Mouse (Mus musculus): ENCODE data around the gene Brat1.

Brat1 gene

DNA sequence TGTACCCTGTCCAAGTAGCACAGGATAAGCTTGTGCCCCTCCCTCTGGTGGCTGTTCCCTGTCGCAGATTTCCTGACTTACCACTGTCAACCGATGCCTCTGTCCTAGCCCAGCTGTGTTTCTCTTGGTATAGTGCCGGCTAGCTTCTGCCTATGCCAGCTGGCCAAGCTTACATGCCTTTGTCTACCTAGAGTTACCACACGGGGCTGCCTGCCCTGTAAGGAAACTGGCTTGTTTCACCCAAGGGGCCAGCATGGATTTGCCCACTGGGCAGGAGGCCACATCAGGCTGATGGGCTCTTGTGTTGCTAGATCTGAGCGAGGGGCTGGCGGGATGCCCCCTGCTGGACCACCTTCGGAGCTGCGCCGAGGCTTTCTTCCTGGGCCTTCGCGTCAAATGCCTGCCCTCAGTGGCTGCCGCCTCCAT, 38.9 kb downstream of the Brat1 start:
- DNase-seq (ENCODE audit: low read depth, low spot score) = no peak

DNA sequence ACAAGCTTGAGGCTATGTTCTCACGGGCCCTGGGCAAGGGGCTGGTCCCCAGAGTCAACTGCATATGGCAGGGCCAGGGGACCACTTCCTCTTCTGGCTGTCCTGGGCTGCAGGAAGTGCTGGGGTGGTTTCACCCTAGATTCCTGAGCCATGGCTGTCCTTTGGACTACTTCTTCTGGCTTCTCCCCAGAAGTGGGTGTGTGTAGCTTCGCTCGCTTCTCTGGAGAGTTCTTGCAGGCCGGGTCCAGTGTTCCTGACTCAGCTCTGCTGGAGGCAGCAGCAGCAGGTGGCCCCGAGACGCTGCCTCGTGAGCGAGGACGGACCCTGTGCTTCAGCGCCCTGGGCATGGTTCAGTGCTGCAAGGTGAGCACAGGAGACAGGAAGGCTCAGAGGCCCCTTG, 43.6 kb downstream of the Brat1 start:
- no peak for DNase-seq (ENCODE audit: low read depth, low spot score)

DNA sequence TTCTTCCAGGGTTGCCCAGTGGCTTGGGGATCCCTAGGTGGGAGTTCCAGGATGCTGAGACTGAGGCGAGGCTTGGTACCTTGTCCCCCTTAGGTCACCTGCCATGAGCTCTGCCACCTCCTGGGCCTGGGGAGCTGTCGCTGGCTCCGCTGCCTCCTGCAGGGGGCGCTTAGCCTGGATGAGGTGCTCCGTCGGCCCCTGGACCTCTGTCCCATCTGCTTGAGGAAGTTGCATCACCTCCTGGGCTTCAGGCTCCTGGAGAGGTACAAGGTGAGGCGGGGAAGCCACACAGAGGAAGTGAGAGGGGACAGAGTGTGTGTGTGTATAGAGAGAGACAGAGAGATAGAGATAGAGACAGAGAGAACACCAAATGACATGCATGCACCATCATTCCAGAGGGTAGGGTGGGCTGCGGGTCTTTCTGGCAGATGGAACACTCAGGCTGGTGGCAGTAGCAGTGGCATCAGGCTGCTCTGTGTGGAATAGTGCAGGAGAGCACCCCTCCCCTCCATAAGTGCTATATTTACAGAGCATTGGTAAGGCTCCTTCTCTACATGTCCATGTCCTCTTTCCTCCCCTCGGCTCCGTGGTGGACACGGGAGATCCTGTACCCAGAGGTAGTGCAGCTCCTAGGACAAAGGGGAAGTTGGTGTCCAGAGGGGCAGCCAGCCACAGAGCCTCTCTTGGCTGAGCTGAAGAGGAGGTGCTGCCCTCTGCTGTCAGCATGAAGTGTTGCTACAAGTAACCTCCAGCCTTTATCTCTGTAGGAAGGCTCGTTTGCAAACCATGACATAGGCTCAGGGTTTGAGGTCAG, 44.5 kb downstream of the Brat1 start:
- DNase-seq (ENCODE audit: low read depth, low spot score) = no peak

DNA sequence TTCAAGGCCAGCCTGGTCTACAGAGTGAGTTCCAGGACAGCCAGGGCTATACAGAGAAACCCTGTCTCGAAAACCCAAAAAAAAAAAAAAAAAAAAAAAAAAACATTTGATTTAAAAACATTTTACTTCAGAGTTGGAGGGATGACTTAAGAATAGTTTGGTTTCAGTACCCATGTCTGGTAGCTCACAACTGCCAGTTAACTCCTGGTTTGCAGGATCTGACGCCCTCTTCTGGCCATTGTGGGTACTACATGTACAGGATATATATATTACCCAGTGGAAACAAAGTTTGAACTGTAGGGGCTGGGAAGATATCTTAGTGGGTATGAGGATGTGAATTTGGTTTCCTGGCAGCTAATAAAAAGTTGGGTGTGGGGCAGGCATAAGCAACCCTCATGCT, 46.1 kb downstream of the Brat1 start:
- no peak for DNase-seq (ENCODE audit: low read depth, low spot score)

DNA sequence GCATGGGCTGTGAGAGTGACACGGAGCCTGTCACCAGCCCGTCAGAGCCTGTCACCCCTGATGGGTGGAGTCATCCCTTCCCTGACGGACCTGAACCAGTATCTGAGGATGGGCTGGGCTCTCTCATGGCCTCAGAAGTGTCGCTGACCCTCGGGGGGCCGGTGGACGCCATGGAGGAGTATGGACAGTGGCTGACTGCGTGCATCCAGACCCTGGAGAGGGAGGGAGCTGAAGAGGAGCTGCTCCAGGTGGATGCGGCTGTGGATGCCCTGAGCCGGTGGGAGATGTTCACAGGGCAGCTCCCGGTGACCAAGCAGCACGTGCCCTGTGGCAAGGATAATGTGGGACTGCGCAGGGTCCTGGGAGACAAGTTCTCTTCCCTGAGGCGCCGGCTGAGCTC, 47.2 kb downstream of the Brat1 start:
- DNase-seq (ENCODE audit: low read depth, low spot score) = no peak

DNA sequence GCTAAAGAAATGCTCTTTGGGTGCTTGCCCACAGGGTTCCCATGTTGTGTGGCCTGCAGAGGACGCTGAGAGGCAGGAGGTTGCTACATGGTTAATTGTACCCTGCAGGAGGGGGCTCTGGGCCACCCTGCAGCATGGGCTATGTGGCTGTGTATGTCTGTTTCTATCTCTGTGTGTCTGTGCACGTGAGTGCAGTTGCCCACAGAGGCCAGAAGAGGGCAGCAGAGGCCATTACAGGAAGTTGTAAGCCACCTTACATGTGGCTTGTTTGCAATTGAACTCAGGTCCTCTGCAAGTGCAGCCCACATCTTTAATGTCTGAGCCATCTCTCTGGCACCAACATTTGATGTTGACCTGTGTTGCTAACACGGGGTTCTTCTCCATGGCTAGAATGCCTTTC, 47.8 kb downstream of the Brat1 start:
- no peak for DNase-seq (ENCODE audit: low read depth, low spot score)

DNA sequence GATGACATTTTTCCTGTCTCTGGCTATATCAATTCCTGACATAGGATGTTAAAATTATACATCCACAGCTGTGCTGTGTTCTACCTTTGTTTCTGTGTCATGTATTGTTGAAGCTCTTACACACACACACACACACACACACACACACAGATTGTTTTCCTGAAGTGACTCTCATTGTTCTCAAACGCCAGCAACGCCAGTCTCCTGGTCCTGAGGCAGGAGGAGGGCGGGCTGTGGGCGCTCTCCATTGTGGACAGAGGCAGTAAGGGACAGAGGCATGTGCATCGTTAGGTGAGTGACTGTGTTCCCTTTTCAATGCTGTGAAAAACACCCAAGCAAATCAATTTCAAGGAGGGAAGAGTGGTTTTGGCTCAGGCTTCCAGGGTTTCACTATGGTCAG, 48.4 kb downstream of the Brat1 start:
- DNase-seq (ENCODE audit: low read depth, low spot score) = no peak

DNA sequence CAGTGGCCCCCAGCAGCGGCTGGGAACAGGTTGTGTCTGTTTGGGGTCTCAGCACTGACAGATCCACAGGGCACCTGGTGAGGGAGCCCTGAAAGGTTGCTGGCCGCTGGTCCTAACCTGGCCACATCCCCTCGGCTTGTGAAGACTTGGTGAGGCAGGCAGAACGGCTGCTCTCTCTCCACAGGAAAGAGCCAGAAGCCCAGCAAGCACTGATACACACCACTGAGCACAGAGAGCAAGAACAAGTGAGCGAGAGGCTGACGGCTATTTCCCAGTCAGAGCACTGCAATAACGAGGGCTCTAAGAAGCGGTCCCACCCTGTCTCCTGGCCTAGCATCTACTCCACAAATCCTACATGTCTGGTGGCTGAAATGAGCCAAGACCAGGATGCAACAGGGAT, 54.1 kb downstream of the Brat1 start:
- no peak for DNase-seq (ENCODE audit: low read depth, low spot score)

DNA sequence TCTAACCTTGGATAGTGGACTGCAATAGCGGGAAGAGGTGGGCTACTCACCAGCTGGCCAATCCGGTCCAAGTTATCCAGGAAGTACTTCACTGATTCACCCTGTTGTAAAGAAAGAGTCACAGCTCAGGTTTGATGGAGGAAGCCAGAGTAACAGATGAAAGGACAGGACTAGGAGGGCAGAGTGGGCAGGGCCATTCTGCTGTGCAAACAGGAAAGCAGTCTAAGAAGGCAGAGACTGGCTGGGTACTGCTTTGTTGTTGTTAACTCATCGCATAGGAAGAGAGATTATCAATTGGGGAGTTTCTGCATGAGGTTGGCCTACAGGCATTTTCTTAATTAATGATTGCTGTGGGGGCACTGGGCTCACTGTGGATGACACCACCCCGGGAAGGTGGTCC, 57.7 kb downstream of the Brat1 start:
- no peak for DNase-seq (ENCODE audit: low read depth, low spot score)

DNA sequence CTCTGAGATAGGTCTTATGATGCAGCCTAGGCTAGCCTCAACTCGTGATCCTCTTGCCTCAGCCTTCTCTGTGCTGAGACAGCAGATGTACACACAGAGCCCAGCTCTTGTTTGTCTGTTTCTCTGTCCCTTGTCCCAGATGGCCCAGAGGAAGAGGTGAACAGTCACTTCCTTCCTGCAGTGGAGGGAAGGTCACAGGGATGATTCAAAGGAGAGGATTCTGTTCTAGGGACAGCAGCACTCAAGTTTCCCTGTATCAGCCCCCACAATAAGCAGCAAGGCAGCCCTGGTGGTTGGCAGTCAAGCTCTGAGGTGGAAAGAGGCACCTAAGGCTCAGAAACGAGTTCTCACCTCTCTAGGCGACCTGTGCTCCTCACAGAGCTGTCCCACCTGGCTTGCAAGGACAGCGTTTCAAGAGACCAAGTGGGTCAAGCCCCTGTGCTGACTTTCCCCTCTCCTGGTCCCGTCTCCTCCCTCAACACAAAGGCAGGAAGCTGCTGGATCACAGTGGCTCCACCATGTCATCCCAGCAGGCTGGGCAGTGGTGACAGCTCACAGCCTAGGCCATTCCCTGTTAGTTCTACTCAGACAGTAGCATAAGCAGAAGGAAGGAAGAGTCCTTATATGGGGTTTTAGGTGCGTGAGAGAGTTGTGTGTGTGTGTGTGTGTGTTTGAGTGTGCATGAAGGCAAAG, 60.3 kb downstream of the Brat1 start:
- no peak for DNase-seq (ENCODE audit: low read depth, low spot score)

DNA sequence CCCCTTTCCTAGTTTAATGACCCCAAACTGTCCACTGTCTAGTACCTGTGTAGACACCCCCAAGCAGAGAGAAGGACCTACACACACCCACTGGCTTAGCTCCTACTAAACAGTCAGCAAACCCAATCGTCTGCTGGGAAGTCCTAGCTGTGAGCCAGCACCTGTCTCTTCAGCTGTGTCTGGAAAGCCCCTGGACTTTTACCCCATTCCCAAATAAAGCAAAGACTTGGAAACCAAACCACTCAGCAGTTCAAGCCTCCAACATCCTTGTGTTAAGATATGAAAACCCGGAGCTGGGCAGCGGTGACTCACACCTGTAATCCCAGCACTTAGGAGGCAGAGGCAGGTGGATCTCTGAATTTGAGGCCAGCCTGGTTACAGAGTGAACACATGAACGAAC, 61.8 kb downstream of the Brat1 start:
- DNase-seq (ENCODE audit: low read depth, low spot score) = no peak

DNA sequence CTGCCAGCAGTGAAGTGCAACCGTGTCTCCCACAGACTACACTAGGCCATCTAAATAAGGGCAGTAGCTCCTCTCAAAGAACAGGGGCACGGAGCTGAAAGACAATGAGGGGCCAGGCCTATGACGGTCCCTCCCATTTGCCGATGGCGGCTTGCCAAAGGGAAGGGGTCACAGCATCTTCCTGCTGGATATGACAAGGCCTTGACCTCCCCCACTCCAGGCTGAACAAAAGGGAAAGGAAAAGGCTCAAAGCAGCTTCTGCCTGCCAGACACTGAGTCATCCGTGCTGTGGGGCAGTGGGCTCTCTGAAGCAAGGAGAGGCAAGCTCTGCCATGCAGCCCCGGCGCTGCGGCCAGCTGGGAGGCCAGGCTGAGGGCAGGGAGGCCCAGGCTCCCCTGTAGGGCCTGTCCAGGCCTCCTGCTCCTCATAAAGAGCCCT, 62.9 kb downstream of the Brat1 start:
- no peak for DNase-seq (ENCODE audit: low read depth, low spot score)

DNA sequence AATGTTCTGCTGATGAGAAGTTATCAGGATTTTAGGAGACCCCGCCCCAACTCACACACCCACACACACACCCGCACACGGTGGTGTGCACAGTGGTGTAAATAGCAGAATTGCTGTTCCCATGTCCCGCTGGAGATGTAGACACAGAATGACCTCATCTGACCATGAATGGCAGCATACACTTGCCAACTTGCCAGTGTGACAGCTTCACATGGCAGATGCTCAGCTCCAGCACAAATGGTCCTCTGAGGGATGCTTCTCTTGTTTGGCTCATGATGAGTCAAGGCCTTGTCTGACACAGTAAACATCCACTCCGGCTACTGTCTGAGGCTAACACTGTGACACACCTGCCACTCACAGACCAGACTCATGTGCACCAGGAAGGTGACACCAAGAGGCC, 63.5 kb downstream of the Brat1 start:
- no peak for DNase-seq (ENCODE audit: low read depth, low spot score)
